39 mouse cellular contexts compared by ENCODE assay signal in genomic region chr6:3993492-3993891, GRCm38 (mm10). TPM values are rescaled to one million over a fixed set of nuclear protein-coding genes. Genes with fewer than 3 reads are reported as not detected.
"Had no signal": no experiment of that assay in that cellular context is flagged by ENCODE, and none has a peak within 500 bp of the region (broad histone marks: within the 10 kb centered on the region; RNA-seq: fewer than 3 reads in every experiment).

Gene Gngt1 (plus strand): TSS chr6:3993792.

- H3K4me2 ChIP-seq: embryonic facial prominence, embryonic 12.5 days; embryonic facial prominence, embryonic 13.5 days; embryonic facial prominence, embryonic 15.5 days; forebrain, embryonic 12.5 days; forebrain, embryonic 13.5 days; forebrain, embryonic 15.5 days had no signal

- H3K27me3 ChIP-seq: embryonic facial prominence, embryonic 12.5 days; embryonic facial prominence, embryonic 13.5 days; embryonic facial prominence, embryonic 15.5 days; forebrain, embryonic 12.5 days; forebrain, embryonic 13.5 days; forebrain, embryonic 15.5 days had no signal

- DNase-seq: cerebellum, adult 2 months; cerebellum, adult 8-10 months; cerebellum, adult 9-10 months; cerebellum, adult 9-11 months; cerebellum, postnatal 10 days; cerebellum, postnatal 14 days; cerebellum, postnatal 25 days; cerebellum, postnatal 36 days; embryo, embryonic 11 days; forebrain, postnatal 0 days; gastrocnemius, adult 2 months; gastrocnemius, postnatal 10 days; gastrocnemius, postnatal 14 days; gastrocnemius, postnatal 25 days; gastrocnemius, postnatal 36 days; heart, adult 11 months; heart, adult 18-20 months; heart, adult 2 months had no signal

- H3K9me3 ChIP-seq: embryonic facial prominence, embryonic 12.5 days; embryonic facial prominence, embryonic 13.5 days; embryonic facial prominence, embryonic 15.5 days; forebrain, embryonic 10.5 days; forebrain, embryonic 12.5 days; forebrain, embryonic 13.5 days; forebrain, embryonic 15.5 days had no signal

- ATAC-seq: forebrain, embryonic 13.5 days; forebrain, embryonic 14.5 days; forebrain, embryonic 15.5 days; forebrain, embryonic 16.5 days; forebrain, postnatal 0 days had no signal

- H3K27ac ChIP-seq: embryonic facial prominence, embryonic 12.5 days; embryonic facial prominence, embryonic 13.5 days; embryonic facial prominence, embryonic 15.5 days; forebrain, embryonic 10.5 days; forebrain, embryonic 12.5 days; forebrain, embryonic 13.5 days; forebrain, embryonic 15.5 days; gastrocnemius, adult 2 months; heart, adult 2 months had no signal

- H3K4me1 ChIP-seq: embryonic facial prominence, embryonic 12.5 days; embryonic facial prominence, embryonic 13.5 days; embryonic facial prominence, embryonic 15.5 days; forebrain, embryonic 10.5 days; forebrain, embryonic 12.5 days; forebrain, embryonic 13.5 days; forebrain, embryonic 15.5 days had no signal

- H3K9ac ChIP-seq: embryonic facial prominence, embryonic 12.5 days; embryonic facial prominence, embryonic 13.5 days; embryonic facial prominence, embryonic 15.5 days; forebrain, embryonic 12.5 days; forebrain, embryonic 13.5 days; forebrain, embryonic 15.5 days; forebrain, postnatal 0 days had no signal

- H3K4me3 ChIP-seq: embryonic facial prominence, embryonic 12.5 days; embryonic facial prominence, embryonic 13.5 days; embryonic facial prominence, embryonic 15.5 days; erythroblast, embryonic 14.5 days; forebrain, embryonic 10.5 days; forebrain, embryonic 12.5 days; forebrain, embryonic 13.5 days; forebrain, embryonic 15.5 days; gastrocnemius, adult 2 months; heart, adult 2 months had no signal

- H3K36me3 ChIP-seq: embryonic facial prominence, embryonic 12.5 days; embryonic facial prominence, embryonic 13.5 days; embryonic facial prominence, embryonic 15.5 days; forebrain, embryonic 10.5 days; forebrain, embryonic 12.5 days; forebrain, embryonic 15.5 days had no signal

RNA-seq across cellular contexts. Expression of gene Gngt1, which starts in this region (rescaled TPM):
- total RNA-seq: common myeloid progenitor, adult 5-6 weeks; forebrain, postnatal 0 days; gastrocnemius, adult 18-20 months; gastrocnemius, adult 2 months; gastrocnemius, adult 8-10 months; gastrocnemius, postnatal 10 days; gastrocnemius, postnatal 14 days; gastrocnemius, postnatal 25 days; gastrocnemius, postnatal 36 days; gastrocnemius, postnatal 4 days; granulocyte monocyte progenitor cell, adult 5-6 weeks; heart, adult 18-20 months; heart, adult 2 months; heart, adult 8-10 months had no signal
- polyA plus RNA-seq: cerebellum, adult 2 months; cortical plate, adult 2 months; embryonic facial prominence, embryonic 11.5 days; embryonic facial prominence, embryonic 12.5 days; erythroblast, embryonic 14.5 days; forebrain, embryonic 10.5 days; forebrain, embryonic 11.5 days; forebrain, embryonic 12.5 days; forebrain, embryonic 13.5 days; forebrain, embryonic 14.5 days; forebrain, embryonic 15.5 days; forebrain, embryonic 16.5 days; forebrain, postnatal 0 days; frontal cortex, adult 2 months; gonadal fat pad, adult 2 months; heart, adult 2 months had no signal
